Mouse (Mus musculus): ENCODE data around the gene Kars. TPM values are rescaled to one million over a fixed set of nuclear protein-coding genes. Genes with fewer than 3 reads are reported as not detected.
A peak's percentile ranks its signal among the peaks of the same experiment; 100 is the strongest.

Gene Kars
- total RNA-seq, 2 experiments from 2014 or later = 79.8 to 83.9 TPM

- peak; percentile 71 to 79 for DNase-seq (ENCODE audit: low spot score in 2 of 2)
Measured at GRCm38 (mm10) chr8:111989911-111990310, 21.2 kb downstream of the Kars start.

GRCm38 (mm10) chr8:111984511-111984910, 26.6 kb downstream of the Kars start:
- no peak for DNase-seq (ENCODE audit: low spot score in 2 of 2)

GRCm38 (mm10) chr8:111982116-111982515, 29.0 kb downstream of the Kars start:
- DNase-seq (ENCODE audit: low spot score in 2 of 2) = no peak

GRCm38 (mm10) chr8:111978147-111978546, 33.0 kb downstream of the Kars start:
- DNase-seq (ENCODE audit: low spot score in 2 of 2) = peak in 1 of 2 experiments; percentile 64

- no peak for DNase-seq (ENCODE audit: low spot score in 2 of 2)
Measured at GRCm38 (mm10) chr8:111976326-111976725, 34.8 kb downstream of the Kars start.

- DNase-seq (ENCODE audit: low spot score in 2 of 2) = no peak
Measured at GRCm38 (mm10) chr8:111975706-111976105, 35.4 kb downstream of the Kars start.

GRCm38 (mm10) chr8:111974138-111974537, 37.0 kb downstream of the Kars start:
- DNase-seq (ENCODE audit: low spot score in 2 of 2) = no peak

GRCm38 (mm10) chr8:111968991-111969390, 42.1 kb downstream of the Kars start:
- no peak for DNase-seq (ENCODE audit: low spot score in 2 of 2)

- DNase-seq (ENCODE audit: low spot score in 2 of 2) = no peak
Measured at GRCm38 (mm10) chr8:111968541-111968940, 42.6 kb downstream of the Kars start.

- DNase-seq (ENCODE audit: low spot score in 2 of 2) = no peak
Measured at GRCm38 (mm10) chr8:111967246-111967870, 43.8 kb downstream of the Kars start.

- no peak for DNase-seq (ENCODE audit: low spot score in 2 of 2)
Measured at GRCm38 (mm10) chr8:111964849-111965561, 46.1 kb downstream of the Kars start.

- no peak for DNase-seq (ENCODE audit: low spot score in 2 of 2)
Measured at GRCm38 (mm10) chr8:111964351-111964750, 46.8 kb downstream of the Kars start.

GRCm38 (mm10) chr8:111963546-111963945, 47.6 kb downstream of the Kars start:
- DNase-seq (ENCODE audit: low spot score in 2 of 2) = no peak

GRCm38 (mm10) chr8:111963091-111963490, 48.0 kb downstream of the Kars start:
- DNase-seq (ENCODE audit: low spot score in 2 of 2) = no peak

- no peak for DNase-seq (ENCODE audit: low spot score in 2 of 2)
Measured at GRCm38 (mm10) chr8:111962589-111962988, 48.5 kb downstream of the Kars start.

GRCm38 (mm10) chr8:111961330-111961729, 49.8 kb downstream of the Kars start:
- DNase-seq (ENCODE audit: low spot score in 2 of 2) = no peak

- DNase-seq (ENCODE audit: low spot score in 2 of 2) = no peak
Measured at GRCm38 (mm10) chr8:111960591-111961321, 50.4 kb downstream of the Kars start.

GRCm38 (mm10) chr8:111957231-111957630, 53.9 kb downstream of the Kars start:
- DNase-seq (ENCODE audit: low spot score in 2 of 2) = no peak

- DNase-seq (ENCODE audit: low spot score in 2 of 2) = no peak
Measured at GRCm38 (mm10) chr8:111955879-111956278, 55.2 kb downstream of the Kars start.

- DNase-seq (ENCODE audit: low spot score in 2 of 2) = no peak
Measured at GRCm38 (mm10) chr8:111954844-111955594, 56.1 kb downstream of the Kars start.

GRCm38 (mm10) chr8:111951936-111952335, 59.2 kb downstream of the Kars start:
- no peak for DNase-seq (ENCODE audit: low spot score in 2 of 2)

All from layer of hippocampus, postnatal 14 days (tissue).